Mouse (Mus musculus): ENCODE results near the gene Gm21987. TPM values are rescaled to one million over a fixed set of nuclear protein-coding genes. Genes with fewer than 3 reads are reported as not detected.
A peak's percentile ranks its signal among the peaks of the same experiment; 100 is the strongest.

Gene Gm21987
- total RNA-seq, 4 experiments from 2014 or later, result not detected

GRCm38 (mm10) chr16:38348217-38348761 lies 1.4 kb downstream of the Gm21987 start:
- DNase-seq (ENCODE audit: low spot score), result no peak

- DNase-seq (ENCODE audit: low spot score), result no peak
Observed at GRCm38 (mm10) chr16:38349881-38350280, 3.0 kb downstream of the Gm21987 start.

- DNase-seq (ENCODE audit: low spot score), result peak; percentile 77
Observed at GRCm38 (mm10) chr16:38350361-38350855, 3.6 kb downstream of the Gm21987 start.

- DNase-seq (ENCODE audit: low spot score), result no peak
Observed at GRCm38 (mm10) chr16:38350939-38351338, 4.1 kb downstream of the Gm21987 start.

- DNase-seq (ENCODE audit: low spot score), result no peak
Observed at GRCm38 (mm10) chr16:38352031-38352430, 5.2 kb downstream of the Gm21987 start.

GRCm38 (mm10) chr16:38352851-38353250 lies 6.0 kb downstream of the Gm21987 start:
- no peak for DNase-seq (ENCODE audit: low spot score)

GRCm38 (mm10) chr16:38353642-38354041 lies 6.8 kb downstream of the Gm21987 start:
- DNase-seq (ENCODE audit: low spot score), result no peak

- no peak for DNase-seq (ENCODE audit: low spot score)
Observed at GRCm38 (mm10) chr16:38354185-38354913, 7.5 kb downstream of the Gm21987 start.

GRCm38 (mm10) chr16:38358256-38358812 lies 11.5 kb downstream of the Gm21987 start:
- no peak for DNase-seq (ENCODE audit: low spot score)

- no peak for DNase-seq (ENCODE audit: low spot score)
Observed at GRCm38 (mm10) chr16:38359241-38359640, 12.4 kb downstream of the Gm21987 start.

- no peak for DNase-seq (ENCODE audit: low spot score)
Observed at GRCm38 (mm10) chr16:38359857-38360256, 13.0 kb downstream of the Gm21987 start.

- no peak for DNase-seq (ENCODE audit: low spot score)
Observed at GRCm38 (mm10) chr16:38360317-38360716, 13.5 kb downstream of the Gm21987 start.

- DNase-seq (ENCODE audit: low spot score), result peak; percentile 83
Observed at GRCm38 (mm10) chr16:38361933-38362332, 15.1 kb downstream of the Gm21987 start, which contains the start of gene Popdc2. TSS of gene Popdc2 (plus strand) at chr16:38362209.

GRCm38 (mm10) chr16:38362493-38363255 lies 15.8 kb downstream of the Gm21987 start:
- DNase-seq (ENCODE audit: low spot score), result no peak

- no peak for DNase-seq (ENCODE audit: low spot score)
Observed at GRCm38 (mm10) chr16:38363256-38363595, 16.4 kb downstream of the Gm21987 start.

- DNase-seq (ENCODE audit: low spot score), result no peak
Observed at GRCm38 (mm10) chr16:38363657-38364056, 16.8 kb downstream of the Gm21987 start.

- no peak for DNase-seq (ENCODE audit: low spot score)
Observed at GRCm38 (mm10) chr16:38365390-38365789, 18.6 kb downstream of the Gm21987 start.

GRCm38 (mm10) chr16:38366231-38366630 lies 19.4 kb downstream of the Gm21987 start:
- no peak for DNase-seq (ENCODE audit: low spot score)

- DNase-seq (ENCODE audit: low spot score), result peak; percentile 70
Observed at GRCm38 (mm10) chr16:38368336-38368735, 21.5 kb downstream of the Gm21987 start.

GRCm38 (mm10) chr16:38369000-38369399 lies 22.2 kb downstream of the Gm21987 start:
- DNase-seq (ENCODE audit: low spot score), result no peak

- no peak for DNase-seq (ENCODE audit: low spot score)
Observed at GRCm38 (mm10) chr16:38369431-38369830, 22.6 kb downstream of the Gm21987 start.

- no peak for DNase-seq (ENCODE audit: low spot score)
Observed at GRCm38 (mm10) chr16:38369992-38370484, 23.2 kb downstream of the Gm21987 start.

All from heart, adult 8-10 months (tissue).